Mouse (Mus musculus): ENCODE data around the gene Slc4a2.

Gene Slc4a2

DNA sequence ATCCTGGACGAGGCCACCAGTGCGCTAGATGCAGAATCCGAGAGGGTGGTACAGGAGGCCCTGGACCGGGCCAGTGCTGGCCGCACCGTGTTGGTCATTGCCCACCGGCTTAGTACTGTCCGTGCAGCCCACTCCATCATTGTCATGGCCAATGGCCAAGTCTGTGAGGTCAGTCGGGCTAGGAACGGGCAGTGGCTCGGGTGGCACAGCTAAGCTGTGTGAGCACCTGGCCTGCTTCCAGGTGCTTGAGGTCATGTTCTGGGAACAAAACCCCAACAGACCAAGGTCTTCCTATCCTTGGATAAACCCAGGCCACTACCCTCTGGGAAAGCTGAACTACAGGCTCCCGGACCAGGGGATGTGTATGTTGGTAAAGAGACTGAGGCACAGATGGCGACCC lies 15.0 kb upstream of the Slc4a2 start:
- CTCF ChIA-PET: interaction anchor here in 3 of 4 experiments (0.6 to 2.5 kb wide), 7 partner anchors 8 to 77 kb away, joined by 3 to 13 read pairs (median 4); partner anchors contain the start of gene Abcb8 (in 1 of the 3)
- POLR2A ChIA-PET: interaction anchor here (0.5 to 5.2 kb wide), 10 partner anchors 9 to 542 kb away, joined by 3 to 25 read pairs (median 5); partner anchors contain the start of genes Abcb8 (in 1 of the 4), Cdk5 (in 1 of the 4) and Slc4a2 (in 1 of the 4)

DNA sequence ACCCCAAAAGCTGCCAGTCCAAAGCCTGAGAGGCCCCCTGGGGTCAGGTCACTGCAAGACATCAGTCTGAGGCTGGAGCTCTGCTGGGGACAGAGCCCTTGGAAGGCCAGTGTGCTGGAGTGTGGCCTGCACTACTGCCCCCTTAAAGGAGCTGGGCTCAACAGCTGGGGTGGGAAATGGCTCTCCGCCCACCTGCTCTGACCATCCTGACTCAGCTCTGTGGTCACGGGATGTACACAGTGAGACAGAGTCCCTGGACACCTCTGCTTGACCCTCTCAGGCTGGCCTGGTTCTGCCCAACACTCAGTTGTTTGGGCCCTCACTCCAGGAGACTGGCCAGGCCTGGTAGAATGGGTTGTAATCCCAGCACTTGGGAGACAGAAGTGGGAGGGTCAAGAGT lies 14.2 kb upstream of the Slc4a2 start:
- CTCF ChIA-PET: interaction anchor here in 3 of 4 experiments (0.6 to 1.7 kb wide), 6 partner anchors 12 to 969 kb away, joined by 3 to 13 read pairs (median 4); partner anchors contain the start of gene Abcb8 (in 2 of the 3)
- POLR2A ChIA-PET: interaction anchor here in 3 of 4 experiments (0.5 to 5.2 kb wide), 11 partner anchors 10 to 543 kb away, joined by 3 to 25 read pairs (median 5); partner anchors contain the start of genes Cdk5 (in 2 of the 3), Slc4a2 (in 2 of the 3) and Abcb8 (in 1 of the 3)

- ChIA-PET CTCF (interaction anchor here in 1 of 4 experiments (1.5 kb wide), 1 partner anchor 15 kb away, joined by 4 read pairs; no protein-coding TSS in a partner anchor), POLR2A (interaction anchor here in 2 of 4 experiments (1.2 to 2.8 kb wide), 4 partner anchors 11 to 18 kb away, joined by 3 to 10 read pairs (median 8); partner anchors contain the start of genes Cdk5 (in 2 of the 2) and Slc4a2 (in 2 of the 2))
Observed at GRCm38 (mm10) chr5:24412063-24412462, 11.6 kb upstream of the Slc4a2 start.

DNA sequence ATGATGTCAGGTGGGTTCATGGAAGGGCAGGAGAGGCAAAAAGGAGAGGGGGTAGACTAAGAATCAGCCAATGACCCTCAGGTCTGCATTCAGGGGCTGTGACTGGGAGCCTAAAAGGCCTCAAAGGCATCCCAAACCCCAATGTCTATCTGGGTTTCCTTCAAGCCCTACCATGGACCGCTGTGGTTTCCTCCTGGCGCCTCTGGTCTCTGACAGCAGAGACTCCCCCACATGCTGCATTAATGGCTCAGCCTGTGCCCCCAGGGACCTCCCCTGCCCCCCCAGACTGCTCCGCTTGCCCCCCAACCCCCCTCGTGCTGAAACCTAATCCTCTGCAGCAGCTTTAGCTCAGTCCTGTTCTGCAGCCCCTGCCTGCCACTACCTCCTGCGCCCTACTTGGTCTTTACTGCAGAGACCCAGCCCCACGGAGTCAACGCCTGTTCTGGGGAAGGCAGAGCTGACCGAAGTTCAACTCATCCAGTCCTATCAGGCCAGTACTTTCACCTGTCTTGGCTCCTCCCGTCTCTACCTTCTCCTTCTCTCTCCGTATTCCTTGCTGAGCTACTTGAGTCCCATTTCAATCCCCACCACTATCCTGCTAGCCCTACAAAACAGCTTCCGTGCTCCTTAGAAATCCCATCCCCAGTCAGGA lies 10.5 kb upstream of the Slc4a2 start, which contains the start of gene Asic3:
TSS of gene Asic3 (plus strand) at position 351 of the 652 bp plus-strand sequence.
- CTCF ChIA-PET: interaction anchor here in 3 of 4 experiments (1.0 to 5.0 kb wide), 8 partner anchors 13 to 97 kb away, joined by 3 to 76 read pairs (median 4); partner anchors contain the start of genes Abcb8 (in 2 of the 3) and Atg9b (in 1 of the 3)
- POLR2A ChIA-PET: interaction anchor here in 3 of 4 experiments (0.6 to 2.8 kb wide), 13 partner anchors 10 to 94 kb away, joined by 3 to 10 read pairs (median 3); partner anchors contain the start of genes Cdk5 (in 2 of the 3) and Slc4a2 (in 2 of the 3)

- POLR2A ChIA-PET: interaction anchor here in 2 of 4 experiments (0.6 to 4.0 kb wide), 11 partner anchors 9 to 69 kb away, joined by 3 to 26 read pairs (median 4); partner anchors contain the start of genes Cdk5 (in 2 of the 2) and Slc4a2 (in 2 of the 2)
- CTCF ChIA-PET: interaction anchor here in 3 of 4 experiments (0.6 to 5.0 kb wide), 9 partner anchors 12 to 97 kb away, joined by 3 to 76 read pairs (median 4); partner anchors contain the start of genes Abcb8 (in 2 of the 3) and Atg9b (in 1 of the 3)
Observed at GRCm38 (mm10) chr5:24413938-24414337, 9.7 kb upstream of the Slc4a2 start.

- ChIA-PET CTCF (interaction anchor here (0.5 to 5.0 kb wide), 87 partner anchors 8 to 595 kb away, joined by 3 to 76 read pairs (median 5); partner anchors contain the start of genes Abcb8 (in 4 of the 4), Tmub1 (in 4 of the 4), Atg9b (in 3 of the 4) and Fastk (in 3 of the 4)), POLR2A (interaction anchor here (0.5 to 4.0 kb wide), 47 partner anchors 8 to 356 kb away, joined by 3 to 27 read pairs (median 4); partner anchors contain the start of genes Tmub1 (in 4 of the 4), Abcb8 (in 2 of the 4), Atg9b (in 2 of the 4) and Fastk (in 2 of the 4))
Observed at GRCm38 (mm10) chr5:24416222-24416736, 7.4 kb upstream of the Slc4a2 start.

GRCm38 (mm10) chr5:24417587-24417986 lies 6.0 kb upstream of the Slc4a2 start:
- CTCF ChIA-PET: interaction anchor here in 2 of 4 experiments (1.2 to 5.0 kb wide), 8 partner anchors 10 to 183 kb away, joined by 3 to 76 read pairs (median 12); partner anchors contain the start of genes Abcb8 (in 1 of the 2) and Atg9b (in 1 of the 2)
- POLR2A ChIA-PET: interaction anchor here in 2 of 4 experiments (1.2 to 4.0 kb wide), 8 partner anchors 11 to 34 kb away, joined by 4 to 27 read pairs (median 12); partner anchors contain the start of genes Abcb8 (in 2 of the 2) and Fastk (in 1 of the 2)

- CTCF ChIA-PET: interaction anchor here in 2 of 4 experiments (0.6 to 1.2 kb wide), 2 partner anchors 85 to 216 kb away, joined by 4 read pairs; no protein-coding TSS in a partner anchor
Observed at GRCm38 (mm10) chr5:24420381-24420780, 3.3 kb upstream of the Slc4a2 start.

DNA sequence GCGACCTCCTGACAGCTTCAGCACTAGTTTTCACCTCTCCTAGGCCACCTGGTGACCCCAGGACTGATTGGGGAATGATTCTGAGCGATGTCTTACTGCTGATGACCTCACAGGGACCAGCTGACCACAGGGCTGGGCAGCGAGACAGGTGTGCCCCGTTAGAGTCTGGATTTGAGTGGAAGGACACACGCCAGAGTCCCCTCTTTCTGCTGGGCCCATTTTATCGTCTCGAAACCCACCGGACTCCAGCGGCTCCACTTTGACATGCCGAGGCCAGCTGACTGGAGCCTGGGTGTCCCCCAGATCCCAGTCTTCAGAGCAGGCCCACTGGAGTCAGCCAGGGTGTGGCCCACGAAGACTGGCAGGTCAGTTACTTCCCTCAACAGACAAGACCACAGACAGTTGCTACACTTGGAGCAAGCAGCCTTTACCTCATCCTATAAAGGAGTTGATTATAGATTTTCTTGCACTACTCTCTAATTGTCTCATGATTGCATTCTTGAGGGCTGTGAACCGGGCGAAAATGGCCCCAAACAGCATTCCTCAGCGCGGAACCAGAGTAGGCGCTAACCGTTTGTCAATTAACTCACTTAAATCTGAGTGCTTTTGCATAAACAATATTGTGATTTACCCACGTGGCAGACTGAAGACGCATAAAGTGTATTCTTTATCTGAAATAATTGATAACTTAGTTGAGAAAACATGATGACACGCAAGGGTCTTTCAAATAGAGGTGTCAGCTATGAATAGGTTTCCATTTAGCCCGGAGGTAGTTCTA lies 556 bp downstream of the Slc4a2 start:
- ChIA-PET CTCF (interaction anchor here in 3 of 4 experiments (0.6 to 3.1 kb wide), 16 partner anchors 8 to 173 kb away, joined by 3 to 34 read pairs (median 5); partner anchors contain the start of genes Abcb8 (in 3 of the 3) and Fastk (in 1 of the 3)), POLR2A (interaction anchor here (0.5 to 4.2 kb wide), 43 partner anchors 8 to 327 kb away, joined by 3 to 25 read pairs (median 4); partner anchors contain the start of genes Tmub1 (in 3 of the 4), Asic3 (in 2 of the 4), Fastk (in 2 of the 4) and Abcb8 (in 1 of the 4))

More at GRCm38 (mm10) chr5:24420381-24420780, 3.3 kb upstream of the Slc4a2 start:
- POLR2A ChIA-PET: interaction anchor here in 2 of 4 experiments (0.8 to 2.0 kb wide), 3 partner anchors 14 to 25 kb away, joined by 3 to 7 read pairs (median 4); partner anchors contain the start of gene Fastk (in 2 of the 2)

- POLR2A ChIA-PET: interaction anchor here (0.6 to 4.5 kb wide), 35 partner anchors 8 to 489 kb away, joined by 3 to 34 read pairs (median 4); partner anchors contain the start of genes Fastk (in 3 of the 4), Tmub1 (in 3 of the 4), Agap3 (in 2 of the 4) and Abcb8 (in 1 of the 4)
- CTCF ChIA-PET: interaction anchor here (0.6 to 3.1 kb wide), 27 partner anchors 9 to 373 kb away, joined by 3 to 34 read pairs (median 6); partner anchors contain the start of genes Abcb8 (in 2 of the 4) and Fastk (in 2 of the 4)
Observed at GRCm38 (mm10) chr5:24424861-24425411, 1.3 kb downstream of the Slc4a2 start.

DNA sequence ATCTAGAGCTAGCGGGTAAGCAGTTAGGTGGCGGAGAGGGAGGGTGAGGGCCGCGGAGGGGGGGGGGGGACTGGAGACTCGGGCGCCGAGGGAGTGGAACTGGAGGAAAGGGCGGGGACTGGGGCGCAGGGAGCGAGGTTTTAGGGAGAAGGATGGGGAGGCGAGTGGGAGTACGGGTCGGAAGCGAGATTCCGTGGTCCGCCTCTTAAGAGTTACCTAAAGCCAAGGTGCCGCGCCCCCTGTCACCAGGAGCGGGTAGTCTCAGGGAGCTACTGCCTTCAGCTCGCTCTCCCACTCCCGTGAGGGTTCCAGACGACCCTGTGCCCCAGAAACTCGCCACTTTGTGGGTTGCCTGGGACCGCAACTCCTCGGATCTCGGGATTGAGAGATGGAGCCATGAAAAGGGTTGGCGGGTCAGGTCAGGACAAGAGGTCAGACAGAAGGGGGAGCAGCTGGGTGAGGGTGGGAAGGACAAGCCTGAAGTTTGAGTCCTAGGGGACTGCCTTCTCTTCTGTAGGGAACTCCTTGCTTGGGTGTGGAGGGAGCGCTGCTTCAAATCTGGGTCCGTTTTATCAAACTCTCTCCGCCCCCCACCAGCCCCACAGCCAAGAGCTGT lies 1.9 kb downstream of the Slc4a2 start:
- CTCF ChIA-PET: interaction anchor here (0.6 to 3.1 kb wide), 29 partner anchors 9 to 374 kb away, joined by 3 to 34 read pairs (median 6); partner anchors contain the start of genes Abcb8 (in 2 of the 4), Fastk (in 2 of the 4) and Asic3 (in 1 of the 4)
- POLR2A ChIA-PET: interaction anchor here (0.7 to 4.5 kb wide), 32 partner anchors 9 to 488 kb away, joined by 3 to 34 read pairs (median 5); partner anchors contain the start of genes Fastk (in 3 of the 4), Tmub1 (in 3 of the 4), Agap3 (in 2 of the 4) and Abcb8 (in 1 of the 4)

- ChIA-PET CTCF (interaction anchor here (0.6 to 3.1 kb wide), 27 partner anchors 9 to 670 kb away, joined by 3 to 34 read pairs (median 6); partner anchors contain the start of genes Abcb8 (in 2 of the 4), Fastk (in 2 of the 4) and Asic3 (in 1 of the 4)), POLR2A (interaction anchor here (0.6 to 4.5 kb wide), 24 partner anchors 9 to 488 kb away, joined by 3 to 34 read pairs (median 7); partner anchors contain the start of genes Fastk (in 3 of the 4), Tmub1 (in 2 of the 4), Abcb8 (in 1 of the 4) and Abcf2 (in 1 of the 4))
Observed at GRCm38 (mm10) chr5:24426037-24426432, 2.4 kb downstream of the Slc4a2 start.

DNA sequence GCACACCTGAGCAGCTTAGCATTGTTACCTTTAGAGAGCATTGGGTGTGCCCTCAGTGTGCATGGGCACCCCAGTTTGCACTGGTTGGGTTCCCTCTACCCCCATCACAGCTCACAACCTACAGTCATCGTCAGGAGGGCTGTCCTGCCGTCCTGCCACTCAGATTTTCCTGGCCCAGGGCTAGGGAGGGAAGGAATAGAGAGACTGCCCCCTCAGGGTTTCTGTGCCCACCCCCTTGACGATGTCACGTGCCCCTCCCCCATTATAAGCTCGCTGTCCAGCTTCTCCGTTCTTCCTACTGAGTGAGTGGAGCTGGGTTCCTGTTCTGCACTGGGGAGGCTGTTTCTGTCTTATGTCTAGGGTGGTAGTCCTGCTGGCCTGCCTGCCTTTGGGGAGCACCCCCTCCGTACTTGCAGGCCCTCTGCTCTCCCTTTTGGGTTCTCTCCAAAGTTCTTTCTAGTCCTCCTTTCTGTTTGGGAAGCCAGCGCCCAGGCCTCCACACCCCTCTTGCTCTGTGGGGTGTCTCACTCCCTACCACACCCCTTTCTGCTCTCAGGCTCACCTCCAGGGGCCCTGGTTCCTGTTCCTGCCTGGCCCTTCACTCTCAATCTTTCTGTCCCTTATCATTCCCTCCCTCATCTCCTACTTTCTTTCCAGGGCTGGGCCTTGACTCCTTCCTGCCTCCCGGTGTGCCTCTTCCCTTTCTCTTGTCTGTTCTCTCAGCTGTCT lies 3.1 kb downstream of the Slc4a2 start:
- ChIA-PET CTCF (interaction anchor here (0.6 to 3.1 kb wide), 17 partner anchors 10 to 671 kb away, joined by 3 to 34 read pairs (median 5); partner anchors contain the start of genes Fastk (in 2 of the 4) and Abcb8 (in 1 of the 4)), POLR2A (interaction anchor here in 3 of 4 experiments (0.6 to 4.5 kb wide), 10 partner anchors 8 to 259 kb away, joined by 3 to 34 read pairs (median 12); partner anchors contain the start of genes Fastk (in 2 of the 3), Abcb8 (in 1 of the 3), Asic3 (in 1 of the 3) and Tmub1 (in 1 of the 3))

DNA sequence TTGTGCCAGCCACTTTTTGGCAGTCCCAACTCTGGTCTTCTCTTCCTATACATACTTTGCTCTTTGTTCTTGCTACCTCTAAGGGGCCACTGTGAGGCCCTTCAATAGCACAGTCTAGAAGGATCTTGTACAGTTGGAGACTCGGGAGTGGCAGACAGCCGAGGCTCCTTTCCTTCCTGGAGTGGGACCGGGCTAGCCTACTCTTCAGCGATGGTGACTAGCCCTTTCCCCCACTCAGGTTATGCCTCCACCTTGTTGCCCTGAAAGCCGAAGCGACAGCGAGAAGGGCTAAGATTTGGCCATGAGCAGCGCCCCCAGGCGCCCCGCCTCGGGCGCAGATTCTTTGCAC lies 3.6 kb downstream of the Slc4a2 start:
- CTCF ChIA-PET: interaction anchor here (0.6 to 3.1 kb wide), 14 partner anchors 11 to 454 kb away, joined by 3 to 34 read pairs (median 4); partner anchors contain the start of genes Abcb8 (in 1 of the 4) and Fastk (in 1 of the 4)
- POLR2A ChIA-PET: interaction anchor here (0.7 to 4.5 kb wide), 12 partner anchors 8 to 33 kb away, joined by 3 to 34 read pairs (median 11); partner anchors contain the start of genes Fastk (in 2 of the 4), Abcb8 (in 1 of the 4), Asic3 (in 1 of the 4) and Tmub1 (in 1 of the 4)

All from embryonic stem cell, embryonic (primary cell).